Mouse (Mus musculus): Measurements from ENCODE around the gene Unk. TPM values are rescaled to one million over a fixed set of nuclear protein-coding genes. Genes with fewer than 3 reads are reported as not detected.
"Not testable (repeated sequence)": the region's sequence is repeated elsewhere in the genome, so short reads cannot be mapped to it uniquely, and the experiment has no call there.

Unk gene
- polyA plus RNA-seq, 1 experiment from 2014 or later: 50.3 TPM

DNA sequence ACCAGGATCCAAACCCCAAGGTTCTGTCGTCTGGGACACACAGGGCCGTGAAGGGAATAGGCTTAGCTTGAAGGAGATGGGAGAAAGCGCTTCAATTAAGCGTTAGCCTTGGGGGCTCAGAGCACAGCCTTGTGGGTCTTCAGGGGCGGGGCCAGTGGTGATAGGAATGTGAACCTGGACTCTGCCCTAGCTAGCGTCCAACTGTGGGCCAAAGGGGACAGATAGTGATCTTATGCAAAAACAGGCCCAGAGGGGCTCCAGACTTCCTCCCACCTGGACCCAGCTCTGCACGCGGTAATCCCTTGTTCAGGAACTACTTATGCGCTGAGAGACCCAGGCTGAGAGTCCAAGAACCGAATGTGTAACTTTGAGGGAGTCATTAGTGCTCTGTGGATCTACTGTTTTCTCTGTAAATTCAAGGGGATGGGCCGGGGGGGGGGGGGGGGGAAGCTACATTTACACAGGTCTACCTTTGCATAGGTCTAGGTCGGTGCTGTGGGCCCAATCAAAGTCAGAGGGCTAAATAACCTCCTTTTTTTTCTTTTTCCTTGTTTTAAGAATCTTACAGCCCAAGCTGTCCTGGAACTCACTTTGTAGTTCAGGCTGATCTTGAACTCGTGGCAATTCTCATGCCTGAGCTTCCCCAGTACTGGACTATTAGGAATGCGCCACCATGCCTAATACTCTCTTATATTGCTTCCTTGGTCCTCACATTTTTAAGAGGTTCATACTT lies 18.4 kb upstream of the Unk start:
- no peak; the same call in 1 of the 2 replicates for ATAC-seq (ENCODE audit: low FRiP score, low read depth)
- Histone ChIP-seq H3K27ac (replicated peaks) (peak overlapping the region; percentile 54; the same call in 1 of the 2 replicates), H3K4me1 (peaks cover 23% of the 10 kb centered on the region), H3K9ac (replicated peaks) (peak overlapping the region; percentile 68; the same call in 1 of the 2 replicates), H3K36me3 (no peaks in the 10 kb centered on the region), H3K4me3 (peak overlapping the region; percentile 51), H3K4me2 (replicated peaks) (peak overlapping the region; percentile 73), H3K27me3 (0 out of 2 replicates have a peak, but pooled peaks cover 7% of the 10 kb centered on the region), H3K9me3 (no peaks in the 10 kb centered on the region)
- WGBS: 18% methylated on average over 14 of the region's 14 CpGs

DNA sequence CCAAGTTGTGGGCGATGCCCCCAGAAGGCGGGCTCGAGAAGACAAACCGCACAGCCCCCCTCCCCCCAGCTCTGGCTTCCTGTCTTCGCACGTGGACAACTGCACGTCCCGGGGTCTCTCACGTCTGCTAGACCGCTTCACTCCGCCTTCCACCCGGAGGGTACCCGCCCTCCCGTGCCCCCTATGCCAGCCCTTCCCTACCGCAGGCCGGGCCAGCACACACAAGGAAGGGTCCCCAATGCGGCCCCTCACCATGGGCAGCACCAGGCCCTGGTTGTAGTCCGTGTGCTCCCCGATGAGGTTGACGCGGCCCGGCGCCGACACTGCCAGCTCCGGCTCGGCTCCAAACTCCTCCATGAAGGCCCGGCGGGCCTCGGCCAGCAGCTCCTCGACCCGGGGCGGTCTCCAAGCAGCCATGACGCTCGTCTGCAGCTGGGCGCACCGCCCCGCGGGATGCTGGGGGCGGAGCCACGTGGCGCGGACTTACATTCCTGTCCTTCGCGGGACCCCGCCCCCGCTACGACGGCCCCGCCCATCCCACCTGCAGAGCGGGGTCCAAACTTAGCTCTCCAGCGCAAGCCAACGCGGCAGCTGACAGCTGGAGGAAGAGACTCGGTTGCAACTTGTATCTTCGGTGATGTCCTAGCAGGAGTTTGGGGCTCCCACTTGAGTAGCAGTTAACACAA lies 17.7 kb upstream of the Unk start, which contains the start of gene Galk1:
Gene Galk1, minus strand, starts transcription at position 458 of the 686 bp plus-strand sequence.
- Histone ChIP-seq H3K27ac (replicated peaks) (peak within 1 kb of the TSS; percentile 54), H3K4me2 (replicated peaks) (peak within 1 kb of the TSS; percentile 73), H3K9me3 (no peaks in the 10 kb centered on the region), H3K36me3 (no peaks in the 10 kb centered on the region), H3K4me3 (peak within 1 kb of the TSS; percentile 51), H3K27me3 (0 out of 2 replicates have a peak, but pooled peaks cover 7% of the 10 kb centered on the region), H3K9ac (replicated peaks) (peak within 1 kb of the TSS; percentile 68), H3K4me1 (peaks cover 23% of the 10 kb centered on the region)
- peak; percentile 80 for ATAC-seq (ENCODE audit: low FRiP score, low read depth)
- WGBS: under 1% methylated on average over 54 of the region's 55 CpGs

DNA sequence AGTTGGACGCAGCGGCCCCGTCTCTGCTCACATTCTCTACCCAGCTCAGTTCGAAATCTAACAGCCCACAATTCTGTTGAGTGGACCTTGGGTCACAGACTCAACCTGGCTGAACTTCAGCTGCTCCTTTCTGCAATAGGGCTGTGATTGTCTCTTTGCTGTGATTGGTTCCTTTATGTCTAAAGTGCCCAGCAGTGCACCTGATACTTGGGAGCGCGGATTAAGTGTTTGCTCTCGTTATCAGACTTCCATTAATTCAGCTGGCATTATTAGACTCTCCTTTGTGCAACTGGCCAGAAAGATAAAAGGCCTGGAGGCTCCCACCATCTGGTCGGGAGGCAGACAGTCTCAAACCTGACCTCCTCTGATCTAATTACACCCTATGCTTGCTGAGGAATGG lies 15.3 kb upstream of the Unk start:
- H3K9me3 ChIP-seq: no peaks in the 10 kb centered on the region
- 59% methylated on average over 8 of the region's 8 CpGs for WGBS
- no peak overlapping the region for H3K4me3 ChIP-seq
- H3K4me1 ChIP-seq: peaks cover 23% of the 10 kb centered on the region
- H3K4me2 ChIP-seq (replicated peaks): no peak overlapping the region
- no peak for ATAC-seq (ENCODE audit: low FRiP score, low read depth)
- no peak overlapping the region for H3K27ac ChIP-seq (replicated peaks)
- H3K36me3 ChIP-seq: no peaks in the 10 kb centered on the region
- H3K9ac ChIP-seq (replicated peaks): no peak overlapping the region
- H3K27me3 ChIP-seq: 0 out of 2 replicates have a peak, but pooled peaks cover 7% of the 10 kb centered on the region

DNA sequence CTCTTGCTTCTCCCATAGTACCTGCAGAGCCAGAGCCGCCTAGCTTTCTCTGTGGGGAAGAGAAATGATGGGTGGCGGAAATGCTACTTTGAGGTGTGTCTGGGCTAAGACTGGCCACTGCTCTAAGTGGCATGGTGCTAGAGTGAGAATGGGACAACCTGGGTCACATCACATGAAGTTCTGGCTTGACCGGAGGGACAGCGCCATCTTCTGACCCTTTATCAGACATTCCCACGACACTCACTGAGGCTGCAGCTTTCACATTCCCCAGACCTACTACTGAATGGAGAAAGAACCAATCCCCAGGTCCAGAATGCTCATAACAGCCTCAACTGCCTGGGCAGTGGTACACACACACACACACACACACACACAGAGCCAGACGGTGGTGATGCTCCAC lies 12.0 kb upstream of the Unk start:
- no peak overlapping the region for H3K27ac ChIP-seq (replicated peaks)
- 32% methylated on average over 6 of the region's 6 CpGs for WGBS
- no peak for ATAC-seq (ENCODE audit: low FRiP score, low read depth)
- H3K27me3 ChIP-seq: 0 out of 2 replicates have a peak, but pooled peaks cover 5% of the 10 kb centered on the region
- no peaks in the 10 kb centered on the region for H3K9me3 ChIP-seq
- 0 out of 2 replicates have a peak, but pooled peaks cover 10% of the 10 kb centered on the region for H3K36me3 ChIP-seq
- peaks cover 18% of the 10 kb centered on the region for H3K4me1 ChIP-seq
- no peak overlapping the region for H3K9ac ChIP-seq (replicated peaks)
- no peak overlapping the region for H3K4me3 ChIP-seq
- no peak overlapping the region for H3K4me2 ChIP-seq (replicated peaks)

DNA sequence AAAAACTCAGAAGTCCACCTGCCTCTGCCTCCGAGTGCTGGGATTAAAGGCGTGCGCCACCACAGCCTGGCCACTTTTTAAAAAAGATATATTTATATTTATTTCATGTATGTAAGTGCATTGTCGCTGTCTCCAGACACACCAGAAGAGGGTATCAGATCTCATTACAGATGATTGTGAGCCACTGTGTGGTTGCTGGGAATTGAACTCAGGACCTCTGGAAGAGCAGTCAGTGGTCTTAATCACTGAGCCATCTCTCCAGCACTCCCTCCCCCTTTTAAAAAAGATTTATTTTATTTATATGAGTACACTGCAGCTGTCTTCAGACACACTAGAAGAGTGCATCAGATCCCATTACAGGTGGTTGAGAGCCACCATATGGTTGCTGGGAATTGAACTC lies 11.3 kb upstream of the Unk start:
- not testable (repeated sequence) for H3K4me3 ChIP-seq

DNA sequence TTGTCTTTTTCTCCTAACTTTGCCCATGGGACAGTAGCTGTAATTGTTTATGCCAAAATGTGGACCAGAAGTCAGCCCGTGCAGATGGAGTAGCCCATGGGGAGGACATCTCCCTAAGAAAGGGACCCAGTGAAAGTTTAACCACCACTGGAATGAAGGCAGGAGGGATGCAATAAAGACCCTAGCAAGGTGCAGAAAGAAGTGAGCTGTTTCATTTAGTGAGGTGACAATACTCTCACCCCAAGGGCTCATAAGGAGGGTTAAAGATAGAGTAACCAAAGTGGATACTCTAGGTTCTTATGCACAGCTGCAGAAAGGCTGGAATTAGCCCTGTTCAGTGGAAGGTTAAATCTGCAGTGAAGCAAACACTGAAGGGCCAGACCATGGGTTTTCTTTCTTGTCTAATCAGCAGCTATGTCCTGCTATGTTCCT lies 10.7 kb upstream of the Unk start:
- Histone ChIP-seq H3K9ac (replicated peaks) (no peak overlapping the region), H3K27me3 (no peaks in the 10 kb centered on the region), H3K27ac (replicated peaks) (no peak overlapping the region), H3K4me3 (no peak overlapping the region), H3K4me2 (replicated peaks) (no peak overlapping the region), H3K4me1 (peaks cover 16% of the 10 kb centered on the region), H3K36me3 (0 out of 2 replicates have a peak, but pooled peaks cover 10% of the 10 kb centered on the region), H3K9me3 (no peaks in the 10 kb centered on the region)
- WGBS: 68% methylated on average over 1 of the region's 1 CpGs
- ATAC-seq (ENCODE audit: low FRiP score, low read depth): no peak

More for the DNA sequence above, 11.3 kb upstream of the Unk start:
- WGBS: 94% methylated on average over 4 of the region's 4 CpGs
- not testable (repeated sequence) for H3K27me3 ChIP-seq; H3K27ac ChIP-seq (replicated peaks); ATAC-seq (ENCODE audit: low FRiP score, low read depth); H3K9ac ChIP-seq (replicated peaks); H3K4me2 ChIP-seq (replicated peaks); H3K9me3 ChIP-seq
- 0 out of 2 replicates have a peak, but pooled peaks cover 10% of the 10 kb centered on the region for H3K36me3 ChIP-seq
- peaks cover 16% of the 10 kb centered on the region for H3K4me1 ChIP-seq

DNA sequence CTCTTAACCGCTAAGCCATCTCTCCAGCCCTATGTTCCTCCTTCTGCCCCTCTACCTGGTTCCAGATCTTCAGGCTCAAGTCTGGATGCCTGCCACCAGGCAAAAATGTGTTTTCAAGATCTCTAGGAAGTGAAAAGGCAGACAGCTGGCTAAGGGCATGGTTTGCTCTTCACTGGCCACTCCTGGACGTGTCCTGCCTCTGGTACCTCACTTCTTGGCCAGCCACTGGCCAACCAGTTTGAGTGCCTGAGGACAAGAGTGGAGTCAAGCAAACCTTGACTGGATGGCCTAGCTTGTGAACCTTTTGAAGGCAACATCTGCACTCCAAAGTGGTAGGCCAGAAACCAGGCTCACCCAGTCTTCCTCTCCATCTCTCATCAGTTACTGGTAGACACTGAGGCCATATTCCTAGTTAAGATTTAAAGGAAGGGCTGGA lies 10.1 kb upstream of the Unk start:
- H3K4me3 ChIP-seq: no peak overlapping the region

DNA sequence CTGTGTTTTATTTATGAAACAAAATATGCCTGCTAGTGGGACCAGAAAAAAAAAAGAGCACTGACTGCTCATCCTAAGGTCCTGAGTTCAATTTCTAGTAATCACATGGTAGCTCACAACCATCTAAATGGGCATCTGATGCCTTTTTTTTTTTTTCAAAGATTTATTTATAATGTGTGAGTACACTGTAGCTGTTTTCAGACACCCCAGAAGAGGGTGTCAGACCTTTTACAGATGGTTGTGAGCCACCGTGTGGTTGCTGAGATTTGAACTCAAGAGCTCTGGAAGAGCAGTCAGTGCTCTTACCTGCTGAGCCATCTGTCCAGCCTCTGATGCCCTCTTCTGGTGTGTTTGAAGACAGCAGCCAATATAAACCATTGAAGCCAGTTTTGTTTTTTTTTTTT lies 9.6 kb upstream of the Unk start:
- H3K9me3 ChIP-seq: no peaks in the 10 kb centered on the region
- 0 out of 2 replicates have a peak, but pooled peaks cover 10% of the 10 kb centered on the region for H3K36me3 ChIP-seq
- no peaks in the 10 kb centered on the region for H3K27me3 ChIP-seq
- 51% methylated on average over 1 of the region's 1 CpGs for WGBS
- no peak overlapping the region for H3K4me3 ChIP-seq
- no peak overlapping the region for H3K4me2 ChIP-seq (replicated peaks)
- H3K4me1 ChIP-seq: peaks cover 12% of the 10 kb centered on the region
- no peak overlapping the region for H3K9ac ChIP-seq (replicated peaks)
- no peak overlapping the region for H3K27ac ChIP-seq (replicated peaks)
- no peak for ATAC-seq (ENCODE audit: low FRiP score, low read depth)

More for the DNA sequence above, 10.1 kb upstream of the Unk start:
- Histone ChIP-seq H3K9ac (replicated peaks) (no peak overlapping the region), H3K36me3 (0 out of 2 replicates have a peak, but pooled peaks cover 10% of the 10 kb centered on the region), H3K4me1 (peaks cover 12% of the 10 kb centered on the region), H3K27ac (replicated peaks) (no peak overlapping the region), H3K27me3 (no peaks in the 10 kb centered on the region), H3K4me2 (replicated peaks) (no peak overlapping the region), H3K9me3 (no peaks in the 10 kb centered on the region)
- ATAC-seq (ENCODE audit: low FRiP score, low read depth): no peak
- WGBS: 82% methylated on average over 2 of the region's 2 CpGs

DNA sequence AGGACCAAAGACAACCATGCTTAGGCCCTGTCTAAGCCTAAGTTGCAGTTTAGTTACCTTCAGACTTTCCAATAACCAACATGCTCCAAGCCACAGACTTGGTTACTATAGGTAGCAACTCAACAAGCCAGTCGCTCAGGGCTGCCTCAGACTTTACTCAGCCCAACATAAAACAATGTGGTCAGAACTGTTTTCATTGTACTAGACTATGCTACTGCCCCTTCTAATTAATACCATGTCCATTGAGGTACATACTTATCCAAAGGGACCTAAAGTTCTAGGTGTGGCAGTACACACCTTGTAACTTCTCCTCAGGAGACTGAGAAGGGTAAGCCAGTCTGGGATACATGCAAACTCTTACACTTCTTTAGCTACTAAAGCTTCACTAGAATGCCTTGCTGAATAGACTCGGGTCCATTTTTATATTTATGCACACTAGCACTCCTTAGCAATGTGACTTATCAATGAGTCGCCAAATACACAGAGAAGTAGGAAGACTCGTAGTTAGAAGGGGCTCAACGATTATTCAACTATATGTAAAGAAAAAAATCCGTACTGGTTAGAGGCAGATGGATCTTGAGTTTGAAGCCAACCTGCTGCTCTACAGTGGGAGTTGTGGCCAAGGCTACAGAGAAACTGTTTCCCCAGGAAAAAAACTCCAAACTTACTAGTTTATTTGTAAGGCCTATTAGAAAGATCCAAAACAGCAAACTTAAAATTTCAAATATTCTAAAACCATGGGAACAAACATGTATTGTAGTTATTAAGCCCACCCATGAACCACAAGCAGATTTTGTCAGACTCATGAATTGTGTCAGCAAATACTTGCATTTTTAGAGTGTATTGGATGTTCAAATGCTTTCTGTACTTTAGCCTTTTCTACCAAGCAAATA lies 8.5 kb upstream of the Unk start:
- no peak overlapping the region for H3K27ac ChIP-seq (replicated peaks)
- H3K27me3 ChIP-seq: no peaks in the 10 kb centered on the region
- ATAC-seq (ENCODE audit: low FRiP score, low read depth): no peak
- H3K9me3 ChIP-seq: no peaks in the 10 kb centered on the region
- 0 out of 2 replicates have a peak, but pooled peaks cover 10% of the 10 kb centered on the region for H3K36me3 ChIP-seq
- H3K4me1 ChIP-seq: peaks cover 12% of the 10 kb centered on the region
- H3K9ac ChIP-seq (replicated peaks): no peak overlapping the region
- 84% methylated on average over 6 of the region's 6 CpGs for WGBS
- H3K4me3 ChIP-seq: 0 out of 2 replicates have a peak overlapping the region, but pooled peaks have one; percentile 3
- H3K4me2 ChIP-seq (replicated peaks): peak overlapping the region; percentile 59

DNA sequence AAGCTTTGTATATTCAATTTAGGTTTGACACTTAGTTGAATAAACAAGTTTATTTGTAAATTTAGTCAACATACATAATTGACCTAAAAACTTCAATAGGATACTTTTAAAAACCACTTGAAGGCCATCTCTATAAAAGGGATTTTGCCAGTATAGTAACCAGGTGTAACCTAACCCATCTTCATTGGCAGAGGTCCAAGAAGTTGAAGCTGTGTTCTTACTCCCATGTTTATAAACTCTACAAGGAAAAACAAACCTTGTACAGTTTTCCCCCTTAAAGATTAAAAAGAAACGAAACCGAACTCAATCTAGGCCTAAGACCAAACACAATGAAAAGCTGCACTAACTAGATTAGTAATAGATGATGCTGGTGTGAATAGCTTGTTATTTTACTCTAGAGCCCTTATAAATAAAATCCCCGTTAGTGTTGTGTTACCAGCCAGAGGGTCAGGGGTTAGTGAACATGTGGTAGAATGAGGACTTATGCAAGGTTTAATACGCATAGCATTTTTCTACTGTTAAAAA lies 7.8 kb upstream of the Unk start:
- no peaks in the 10 kb centered on the region for H3K27me3 ChIP-seq
- H3K9ac ChIP-seq (replicated peaks): peak overlapping the region; percentile 35; the same call in 1 of the 2 replicates
- H3K36me3 ChIP-seq: 0 out of 2 replicates have a peak, but pooled peaks cover 10% of the 10 kb centered on the region
- H3K4me1 ChIP-seq: peaks cover 12% of the 10 kb centered on the region
- 78% methylated on average over 4 of the region's 4 CpGs for WGBS
- H3K4me3 ChIP-seq: peak overlapping the region; percentile 83
- ATAC-seq (ENCODE audit: low FRiP score, low read depth): no peak
- H3K9me3 ChIP-seq: no peaks in the 10 kb centered on the region
- no peak overlapping the region for H3K27ac ChIP-seq (replicated peaks)
- peak overlapping the region; percentile 59 for H3K4me2 ChIP-seq (replicated peaks)
